Comparison of ENCODE assay signal across 10 mouse cellular contexts in the genomic region with DNA sequence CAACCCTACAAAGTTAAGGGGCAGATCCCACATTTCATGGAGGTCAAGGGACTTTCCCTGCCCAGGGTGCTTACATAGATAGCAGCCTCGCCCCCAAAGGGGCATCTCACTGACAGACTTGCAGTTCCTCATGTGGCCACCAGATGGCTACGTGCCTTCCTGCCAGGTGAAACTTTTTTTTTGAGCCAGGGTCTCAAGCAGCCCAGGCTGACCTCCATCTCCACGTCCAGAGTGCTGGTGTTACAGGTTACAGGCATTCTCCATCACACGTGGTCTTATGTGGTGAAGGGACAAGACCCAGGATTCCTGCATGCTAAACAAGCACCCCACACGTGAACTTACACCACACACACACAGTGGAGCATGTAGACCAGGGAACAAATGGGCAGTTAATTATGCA. TPM values are rescaled to one million over a fixed set of nuclear protein-coding genes. Genes with fewer than 3 reads are reported as not detected.
DNase-seq lines count a peak whose midpoint lies in the region; ATAC-seq lines count a peak whose summit lies in the region.
"Had no signal": no experiment of that assay in that cellular context is flagged by ENCODE, and none has a peak within 500 bp of the region (broad histone marks: within the 10 kb centered on the region; RNA-seq: fewer than 3 reads in every experiment).

No protein-coding gene starts in this region.

- intact Hi-C loops in heart, postnatal 14 days (cut with DNase I): loop anchor here (1.0 kb wide), 1 partner anchor 80 kb away; no protein-coding TSS in a partner anchor

- ATAC-seq in forebrain, embryonic 16.5 days: no peak

- H3K36me3 ChIP-seq in forebrain, embryonic 10.5 days (replicated peaks): no peaks in the 10 kb centered on the region
- H3K36me3 ChIP-seq in forebrain, embryonic 16.5 days (ENCODE audit: control insufficient read depth, insufficient read depth): no peaks in the 10 kb centered on the region
- H3K36me3 ChIP-seq in splenic B cell, adult 2 months (ENCODE audit: control insufficient read depth, insufficient read depth, low read length, poor library complexity, severe bottlenecking): no peaks in the 10 kb centered on the region; the same call in 1 of the 2 replicates
- H3K36me3 ChIP-seq: neural tube, embryonic 12.5 days had no signal

- no peaks in the 10 kb centered on the region for H3K9me3 ChIP-seq in forebrain, embryonic 10.5 days
- H3K9me3 ChIP-seq in forebrain, embryonic 16.5 days (ENCODE audit: control insufficient read depth, low read length): no peaks in the 10 kb centered on the region
- H3K9me3 ChIP-seq: neural tube, embryonic 12.5 days had no signal

- peaks cover 33% of the 10 kb centered on the region for H3K4me1 ChIP-seq in forebrain, embryonic 10.5 days
- H3K4me1 ChIP-seq in forebrain, embryonic 16.5 days (replicated peaks; ENCODE audit: control insufficient read depth, insufficient read depth, low read length): peaks cover 11% of the 10 kb centered on the region

- H3K27me3 ChIP-seq in forebrain, embryonic 10.5 days (ENCODE audit: poor library complexity, severe bottlenecking): peaks cover 89% of the 10 kb centered on the region
- H3K27me3 ChIP-seq in forebrain, embryonic 16.5 days (replicated peaks; ENCODE audit: control insufficient read depth, insufficient read depth, low read length): peaks cover 10% of the 10 kb centered on the region
- H3K27me3 ChIP-seq in splenic B cell, adult 2 months (ENCODE audit: control insufficient read depth, insufficient read depth, low read length, poor library complexity, severe bottlenecking): no peaks in the 10 kb centered on the region

- H3K27ac ChIP-seq in forebrain, embryonic 10.5 days: no peak overlapping the region
- no peak overlapping the region for H3K27ac ChIP-seq in forebrain, embryonic 16.5 days (ENCODE audit: low read length)
- H3K27ac ChIP-seq: neural tube, embryonic 12.5 days had no signal

- H3K9ac ChIP-seq in forebrain, embryonic 16.5 days (replicated peaks; ENCODE audit: low read depth, low read length): no peak overlapping the region
- H3K9ac ChIP-seq: neural tube, embryonic 12.5 days had no signal

- WGBS in forebrain, embryonic 10.5 days: 2% methylated on average over 5 of the region's 5 CpGs
- WGBS in forebrain, embryonic 16.5 days: under 1% methylated on average over 5 of the region's 5 CpGs

- peak; percentile 73 for DNase-seq in forebrain, embryonic 10.5 days (ENCODE audit: extremely low spot score, low spot score)
- peak; percentile 39 for DNase-seq in ovary, postnatal 10 days (ENCODE audit: low spot score)
- no peak for DNase-seq in ovary, adult 18-20 months (ENCODE audit: low spot score)
- DNase-seq in cerebellum, adult 9-11 months: peak; percentile 67
- DNase-seq in heart, postnatal 14 days: peak; percentile 65 to 77
- DNase-seq in lung, postnatal 36 days: peak; percentile 78
- peak; percentile 81 for DNase-seq in splenic B cell, adult 2 months (ENCODE audit: low read depth, low spot score)

- no peak overlapping the region for H3K4me2 ChIP-seq in forebrain, embryonic 16.5 days (ENCODE audit: low read length)
- H3K4me2 ChIP-seq: neural tube, embryonic 12.5 days had no signal

- H3K4me3 ChIP-seq in forebrain, embryonic 10.5 days: no peak overlapping the region
- no peak overlapping the region for H3K4me3 ChIP-seq in forebrain, embryonic 16.5 days (replicated peaks; ENCODE audit: low read length)
- H3K4me3 ChIP-seq: neural tube, embryonic 12.5 days had no signal

RNA-seq across cellular contexts. Expression of gene Gpr3, which starts 5.3 kb away (rescaled TPM):
- polyA plus RNA-seq in forebrain, embryonic 10.5 days (2016; fragmentation: Nextera tagmentation; extraction: Ambion mirVana): 0.06 and 0.27 TPM in 2 replicates
- polyA plus RNA-seq in forebrain, embryonic 16.5 days (2015; fragmentation: Nextera tagmentation; extraction: Ambion mirVana): 0.57 and 1.4 TPM in 2 replicates
- total RNA-seq in heart, postnatal 14 days (2021): under 1 TPM in 1 of 2 experiments, not detected in 1; 0.22 TPM

RNA-seq across cellular contexts. Expression of gene Cd164l2, which starts 5.7 kb away (rescaled TPM):
- polyA plus RNA-seq in forebrain, embryonic 10.5 days (2016; fragmentation: Nextera tagmentation; extraction: Ambion mirVana): 1.2 and 2.5 TPM in 2 replicates
- polyA plus RNA-seq in forebrain, embryonic 16.5 days (2015; fragmentation: Nextera tagmentation; extraction: Ambion mirVana): 0.88 and 1.1 TPM in 2 replicates
- total RNA-seq in heart, postnatal 14 days (2021): not detected
- total RNA-seq: hematopoietic stem cell, adult 5-6 weeks had no signal

RNA-seq across cellular contexts. Expression of gene Map3k6, which starts 23.0 kb away (rescaled TPM):
- 1.7 and 1.8 TPM in 2 replicates for polyA plus RNA-seq in forebrain, embryonic 10.5 days (2016; fragmentation: Nextera tagmentation; extraction: Ambion mirVana)
- 2.1 and 2.3 TPM in 2 replicates for polyA plus RNA-seq in forebrain, embryonic 16.5 days (2015; fragmentation: Nextera tagmentation; extraction: Ambion mirVana)
- 10 to 100 TPM; 22.4 to 22.5 TPM for total RNA-seq in heart, postnatal 14 days (2021)

RNA-seq across cellular contexts. Expression of gene Sytl1, which starts 45.3 kb away (rescaled TPM):
- polyA plus RNA-seq in forebrain, embryonic 10.5 days (2016; fragmentation: Nextera tagmentation; extraction: Ambion mirVana): 0.67 and 1.0 TPM in 2 replicates
- 0.47 and 0.52 TPM in 2 replicates for polyA plus RNA-seq in forebrain, embryonic 16.5 days (2015; fragmentation: Nextera tagmentation; extraction: Ambion mirVana)
- total RNA-seq in heart, postnatal 14 days (2021): 1 to 10 TPM in 1 of 2 experiments, under 1 TPM in 1; 0.84 to 2.4 TPM

RNA-seq across cellular contexts. Expression of gene Tmem222, which starts 60.0 kb away (rescaled TPM):
- polyA plus RNA-seq in forebrain, embryonic 10.5 days (2016; fragmentation: Nextera tagmentation; extraction: Ambion mirVana): 85.8 and 91.6 TPM in 2 replicates
- 112 and 124 TPM in 2 replicates for polyA plus RNA-seq in forebrain, embryonic 16.5 days (2015; fragmentation: Nextera tagmentation; extraction: Ambion mirVana)
- total RNA-seq in heart, postnatal 14 days (2021): 10 to 100 TPM; 25.1 to 27.0 TPM
